8 mouse cellular contexts compared by ENCODE assay signal in the genomic region with DNA sequence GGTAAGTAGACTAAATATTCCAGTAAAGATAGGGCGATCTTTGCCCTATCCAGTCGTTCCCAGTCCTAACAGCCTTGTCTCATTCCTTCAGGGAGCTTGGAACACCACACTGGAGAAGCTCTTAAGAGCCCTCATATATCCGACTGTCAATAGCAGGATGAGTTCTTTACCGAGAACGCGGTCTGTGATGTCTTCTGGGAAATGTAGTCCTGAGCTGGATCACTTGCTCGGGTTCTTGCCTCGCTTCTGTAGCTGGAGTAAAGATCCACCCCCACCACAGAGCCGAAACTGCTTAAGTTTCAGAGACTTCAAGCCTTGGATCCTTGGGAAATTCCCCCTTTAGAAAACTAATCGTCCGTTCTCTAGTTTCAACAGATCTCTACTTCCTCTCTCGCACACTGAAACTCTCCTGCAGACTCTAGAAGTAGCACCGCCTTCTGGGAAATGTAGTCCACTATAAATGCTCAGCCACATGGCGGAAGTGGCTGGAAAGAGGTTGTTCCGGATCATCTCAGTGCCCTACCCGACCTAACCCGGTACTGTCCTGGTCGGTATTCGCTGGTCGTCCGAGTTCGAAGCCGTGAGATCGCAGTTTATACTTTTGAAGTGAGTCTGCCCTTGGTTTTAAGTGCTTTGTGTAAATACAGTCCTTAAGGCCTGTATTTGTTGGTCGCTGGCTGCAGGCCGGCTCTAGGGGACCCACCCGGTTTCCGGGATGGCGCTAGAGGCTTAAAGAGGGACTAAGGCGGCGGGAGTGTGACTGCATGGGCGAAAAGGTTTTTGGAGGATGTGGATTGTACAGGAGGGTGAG. TPM values are rescaled to one million over a fixed set of nuclear protein-coding genes. Genes with fewer than 3 reads are reported as not detected.
A peak's percentile ranks its signal among the peaks of the same experiment; 100 is the strongest.
DNase-seq lines count a peak whose midpoint lies in the region; ATAC-seq lines count a peak whose summit lies in the region.

A gene (plus strand): TSS at position 463 of the 811 bp plus-strand sequence.

- H3K27ac ChIP-seq in hindbrain, embryonic 16.5 days (ENCODE audit: low read depth, low read length), result peak within 1 kb of the TSS; percentile 82
- peak within 1 kb of the TSS; percentile 90 for H3K27ac ChIP-seq in macrophage

- no peaks in the 10 kb centered on the region for H3K9me3 ChIP-seq in hindbrain, embryonic 16.5 days (ENCODE audit: control insufficient read depth, low read length)

- H3K27me3 ChIP-seq in hindbrain, embryonic 16.5 days (replicated peaks; ENCODE audit: control insufficient read depth, insufficient read depth, low read length), result no peaks in the 10 kb centered on the region

- ATAC-seq in hindbrain, embryonic 16.5 days, result peak; percentile 95

- H3K9ac ChIP-seq in hindbrain, embryonic 16.5 days (ENCODE audit: low read depth, low read length), result peak within 1 kb of the TSS; percentile 61

- DNase-seq in WW6 (ENCODE audit: low read depth, low spot score), result peak; percentile 79
- peak; percentile 78 to 87 for DNase-seq in cerebellum, postnatal 36 days
- peak; percentile 94 for DNase-seq in gastrocnemius, adult 18-20 months (ENCODE audit: low spot score)
- peak; percentile 83 to 88 for DNase-seq in left cerebral cortex, adult 18-20 months (ENCODE audit: low spot score in 2 of 2)
- peak; percentile 94 for DNase-seq in right cerebral cortex, adult 18-20 months
- DNase-seq in urinary bladder, postnatal 25 days (ENCODE audit: low spot score), result peak; percentile 67

- under 1% methylated on average over 32 of the region's 32 CpGs for WGBS in hindbrain, embryonic 16.5 days
- under 1% methylated on average over 32 of the region's 32 CpGs for WGBS in macrophage (ENCODE audit: missing documents)

- H3K4me1 ChIP-seq in hindbrain, embryonic 16.5 days (ENCODE audit: control insufficient read depth, insufficient read depth, low read depth, low read length), result peaks cover 13% of the 10 kb centered on the region

- H3K4me2 ChIP-seq in hindbrain, embryonic 16.5 days (ENCODE audit: low read length), result peak within 1 kb of the TSS; percentile 66

- peaks cover 49% of the 10 kb centered on the region for H3K79me2 ChIP-seq in macrophage (ENCODE audit: inconsistent target)

- peaks cover 5% of the 10 kb centered on the region; the same call in 1 of the 2 replicates for H3K36me3 ChIP-seq in hindbrain, embryonic 16.5 days (ENCODE audit: control insufficient read depth, insufficient read depth, low read length)
- H3K36me3 ChIP-seq in macrophage (ENCODE audit: inconsistent target), result peaks cover 21% of the 10 kb centered on the region

- H3K4me3 ChIP-seq in hindbrain, embryonic 16.5 days (ENCODE audit: low read length), result peak within 1 kb of the TSS; percentile 58
- H3K4me3 ChIP-seq in macrophage (ENCODE audit: inconsistent target), result peak within 1 kb of the TSS; percentile 80

RNA-seq across cellular contexts. Expression of the gene that starts here (rescaled TPM):
- 1 to 10 TPM; 5.9 to 7.0 TPM for total RNA-seq in gastrocnemius, adult 18-20 months (2021)
- polyA plus RNA-seq in hindbrain, embryonic 16.5 days (2015; fragmentation: Nextera tagmentation; extraction: Ambion mirVana), result 12.3 and 15.1 TPM in 2 replicates
- total RNA-seq in left cerebral cortex, adult 18-20 months (2021), result 10 to 100 TPM; 17.8 to 18.4 TPM
- total RNA-seq in macrophage (2018; cell fraction: chromatin; rRNA removed), result 10 to 100 TPM in 20 of 26 experiments, 1 to 10 TPM in 6; 4.6 to 26.2 (median 12.8) TPM
- total RNA-seq in macrophage (2018; cell fraction: cytosol; rRNA removed), result 10 to 100 TPM in 14 of 26 experiments, 1 to 10 TPM in 12; 2.9 to 18.4 (median 11.4) TPM
- 10 to 100 TPM in 14 of 26 experiments, 1 to 10 TPM in 12; 4.5 to 28.3 (median 10.2) TPM for total RNA-seq in macrophage (2018; cell fraction: nucleus; rRNA removed)
- 8.7 to 12.3 TPM (median 11.7 TPM) in 3 replicates for polyA plus RNA-seq in macrophage (2018)

Comparison
In these comparisons a context has a peak if more than half of its experiments do, and no peak if none do; other contexts are left out.
1. Peak in every context shown above with its lines: DNase-seq, ATAC-seq, H3K4me3 ChIP-seq and H3K27ac ChIP-seq.